Mouse (Mus musculus) lung, postnatal 0 days (tissue): ENCODE results near the gene Sypl2.

Source experiments
- CTCF ChIP-seq: IDR thresholded peaks from 2 replicates; pipeline ENCODE4 v1.5.1; 2016; ENCODE audit warnings: antibody characterized with exemption, mild to moderate bottlenecking
- EP300 ChIP-seq: IDR thresholded peaks from 2 replicates; pipeline ENCODE4 v1.6.1; 2016; ENCODE audit warnings: antibody characterized with exemption, mild to moderate bottlenecking, control low read depth

- TF ChIP-seq CTCF (peak; percentile 38), EP300 (no peak)
Observed at GRCm38 (mm10) chr3:108178756-108179715, 47.4 kb downstream of the Sypl2 start.
